Mouse (Mus musculus): Measurements from ENCODE around the gene Cfap97d2.

Gene Cfap97d2

DNA sequence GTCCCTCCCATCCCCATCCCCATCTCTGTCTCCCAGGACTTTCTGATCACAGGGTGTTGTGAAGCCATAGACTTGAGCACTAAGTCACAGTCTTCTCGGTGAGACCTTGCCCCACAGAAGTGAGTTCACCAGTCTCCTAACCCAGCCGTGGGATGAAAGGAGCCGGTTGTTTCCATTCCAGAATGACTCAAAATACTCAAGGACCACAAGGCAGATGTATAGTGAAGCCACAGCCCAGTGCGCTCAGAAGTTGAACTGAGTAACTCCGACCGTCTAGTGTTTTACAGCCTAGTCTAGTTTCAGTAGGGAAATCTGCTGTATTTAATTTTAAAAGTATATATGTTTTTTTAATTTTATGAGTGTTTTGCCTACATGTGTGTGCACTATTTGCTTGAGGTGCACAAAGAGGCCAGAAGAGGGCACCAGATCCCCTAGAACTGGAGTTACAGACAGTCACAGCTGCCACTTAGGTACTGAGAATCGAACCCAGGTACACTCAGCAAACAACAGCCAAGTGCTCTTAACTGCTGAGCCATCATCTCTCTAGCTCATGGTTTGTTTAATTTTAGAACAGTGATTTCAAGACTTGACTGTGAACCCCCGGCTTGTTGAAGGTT lies 18.5 kb upstream of the Cfap97d2 start:
- in situ Hi-C loops (cut with MseI, MboI): no loop called here

DNA sequence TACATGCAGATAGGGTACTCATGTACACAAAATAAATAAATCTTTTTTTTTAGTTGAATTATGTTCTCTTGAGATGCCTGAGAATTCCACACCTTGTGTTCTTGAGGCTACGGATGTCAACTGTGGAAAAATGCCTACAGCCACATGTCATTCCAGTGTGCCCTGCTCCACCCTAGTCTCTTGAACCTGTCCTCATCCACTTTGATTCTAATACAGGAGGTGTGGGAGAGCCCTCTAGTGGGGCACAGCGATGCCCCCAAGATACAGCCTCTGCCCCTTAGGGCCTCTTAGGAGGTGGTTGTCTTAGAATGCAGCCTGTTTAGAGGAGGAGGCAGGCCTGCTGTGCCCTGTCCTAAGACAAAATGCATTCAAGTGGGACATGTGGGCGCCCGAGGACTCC lies 17.7 kb upstream of the Cfap97d2 start:
- in situ Hi-C loops (cut with MseI, MboI): no loop called here

DNA sequence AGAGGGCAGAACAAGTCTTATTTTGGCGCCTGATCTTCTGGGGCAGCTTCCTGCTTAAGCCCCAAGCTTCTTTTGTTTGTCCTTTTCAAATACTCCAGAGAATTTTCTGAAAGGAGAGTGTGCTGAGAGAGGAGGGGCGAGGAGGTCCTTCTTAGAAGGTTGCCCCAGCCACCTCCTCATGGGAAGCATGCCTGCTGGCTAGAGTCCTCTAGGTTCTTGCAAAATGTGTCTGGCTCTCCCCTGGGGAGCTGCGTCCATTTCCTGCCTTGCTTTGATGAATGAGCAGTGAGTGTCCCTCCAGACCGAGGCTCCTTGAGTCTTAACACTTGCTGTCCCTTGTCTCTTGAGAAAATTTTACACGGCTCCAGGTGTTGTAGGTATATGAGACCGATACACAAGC lies 17.2 kb upstream of the Cfap97d2 start:
- in situ Hi-C loops (cut with MseI, MboI): no loop called here

DNA sequence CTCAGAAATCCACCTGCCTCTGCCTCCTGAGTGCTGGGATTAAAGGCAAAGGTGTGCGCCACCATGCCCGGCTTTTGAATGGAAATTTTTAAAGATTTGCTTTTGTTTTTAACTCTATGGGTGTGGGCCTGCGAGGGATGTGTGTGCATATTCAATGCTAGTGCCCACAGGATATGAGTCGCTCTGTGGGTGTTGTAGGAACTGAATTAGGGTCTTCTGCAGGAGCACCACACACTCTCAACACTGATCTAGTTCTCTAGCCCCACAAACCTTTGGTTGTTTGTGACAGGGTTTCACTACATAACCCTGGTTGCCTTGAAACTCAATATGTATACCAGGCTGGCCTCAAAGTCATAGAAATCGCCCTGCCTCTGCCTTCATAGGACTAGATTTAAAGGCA lies 16.4 kb upstream of the Cfap97d2 start:
- in situ Hi-C loops (cut with MseI, MboI): no loop called here

DNA sequence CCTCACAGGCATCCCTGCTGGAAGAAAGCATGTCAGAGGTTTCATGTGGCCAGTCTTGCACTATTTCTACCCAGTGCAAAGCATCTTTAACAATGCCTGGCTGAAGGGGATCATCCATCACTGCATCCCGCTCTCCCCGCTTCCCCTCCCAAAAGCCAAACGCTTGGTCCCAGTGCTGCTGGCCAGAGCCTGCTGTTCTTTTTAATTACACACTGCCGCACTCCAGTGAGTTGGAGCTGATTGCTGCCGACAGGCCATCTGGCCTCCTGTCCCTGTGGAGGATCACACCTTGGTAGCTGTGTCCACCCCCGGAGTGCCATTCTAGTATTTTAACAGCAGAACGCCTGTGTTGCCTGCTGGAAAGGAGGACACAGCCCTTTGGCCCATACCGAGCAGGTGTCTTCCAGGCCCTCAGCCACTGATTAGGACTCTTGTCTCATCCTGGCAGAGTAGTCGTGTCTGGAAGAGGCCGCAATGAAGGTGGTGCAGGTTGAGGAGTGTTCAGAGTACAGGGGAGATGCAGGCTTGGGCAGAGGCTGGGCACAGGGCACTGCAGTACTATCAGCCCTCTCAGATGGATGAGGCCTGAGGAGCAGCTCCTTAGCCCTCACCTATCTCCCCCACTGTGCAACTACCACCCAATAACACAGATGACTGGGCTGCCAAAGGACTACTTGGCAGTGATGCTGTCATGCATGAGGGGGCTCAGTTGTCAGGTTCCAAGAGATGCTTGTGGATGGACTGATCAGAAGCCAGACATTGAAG lies 13.2 kb upstream of the Cfap97d2 start:
- in situ Hi-C loops (cut with MseI, MboI): no loop called here

DNA sequence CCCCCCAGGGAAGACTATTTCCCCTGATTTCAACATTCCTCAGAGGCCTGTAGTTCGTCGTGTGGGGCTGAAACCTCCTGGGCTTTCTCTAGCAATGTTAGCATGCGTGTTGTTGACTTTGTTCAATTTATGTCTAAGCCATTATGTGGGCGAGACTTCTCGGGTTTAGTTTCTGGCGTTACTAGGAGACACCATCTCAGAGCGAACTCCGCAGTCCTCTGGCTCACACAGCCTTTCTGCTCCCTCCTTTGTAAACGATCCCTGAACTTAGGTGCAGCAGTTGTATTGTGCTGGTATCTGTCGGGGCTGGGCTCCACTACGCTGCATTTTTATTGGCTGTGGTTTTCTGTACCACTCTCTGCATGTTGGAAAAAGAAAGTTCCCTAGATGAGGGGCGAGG lies 11.0 kb upstream of the Cfap97d2 start:
- in situ Hi-C loops (cut with MseI, MboI): no loop called here

DNA sequence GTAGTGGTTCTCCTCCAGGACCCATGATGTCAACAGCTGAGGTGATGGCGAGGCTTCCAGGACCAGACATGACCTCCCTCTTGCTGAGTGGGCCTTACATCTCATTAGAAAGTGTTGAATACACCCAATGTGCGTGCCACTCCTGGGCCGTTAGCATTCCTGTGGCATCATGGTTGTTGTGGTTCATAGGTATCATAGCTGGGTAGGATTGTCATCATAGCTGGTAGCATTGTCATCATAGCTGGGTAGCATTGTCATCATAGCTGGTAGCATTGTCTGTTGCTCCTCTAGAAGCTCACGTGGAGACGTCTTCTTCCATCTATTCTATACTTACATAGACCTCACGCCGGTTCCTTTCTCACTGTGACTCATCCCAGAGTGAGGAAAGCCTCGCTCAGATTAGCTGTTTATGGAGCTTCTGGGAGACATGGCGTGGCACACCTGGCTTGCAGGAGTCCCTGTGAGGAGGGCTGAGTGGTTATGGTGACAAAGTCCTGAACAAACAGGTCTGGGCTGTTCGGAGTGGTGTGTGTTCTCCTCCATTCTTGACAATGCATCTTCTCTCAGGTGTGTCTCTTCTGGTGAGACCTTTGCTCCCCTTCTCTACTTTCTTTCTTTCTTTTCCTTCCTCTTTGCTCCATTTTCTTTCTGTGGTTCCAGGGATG lies 10.4 kb upstream of the Cfap97d2 start:
- in situ Hi-C loops (cut with MseI, MboI): no loop called here

DNA sequence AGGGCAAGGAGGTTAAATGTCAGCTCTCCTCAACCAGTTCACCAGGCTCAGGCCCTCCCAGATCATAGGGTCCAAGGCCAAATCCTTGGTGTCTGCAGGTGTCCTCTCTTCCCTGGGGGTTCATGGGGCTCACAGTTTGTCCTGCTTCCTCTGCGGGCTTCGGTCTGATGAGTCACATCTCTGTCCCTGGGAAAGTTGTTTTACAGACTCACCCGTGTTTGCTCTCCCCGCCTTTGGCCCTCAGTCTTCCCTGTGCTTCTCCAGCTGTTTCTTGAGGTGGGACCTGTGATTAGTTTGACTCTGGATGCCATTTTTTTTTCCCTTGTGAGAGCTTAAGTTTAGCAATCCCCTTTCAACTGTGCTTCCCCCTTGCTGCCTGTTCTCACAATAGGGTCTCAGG lies 9.5 kb upstream of the Cfap97d2 start:
- in situ Hi-C loops (cut with MseI, MboI): no loop called here

DNA sequence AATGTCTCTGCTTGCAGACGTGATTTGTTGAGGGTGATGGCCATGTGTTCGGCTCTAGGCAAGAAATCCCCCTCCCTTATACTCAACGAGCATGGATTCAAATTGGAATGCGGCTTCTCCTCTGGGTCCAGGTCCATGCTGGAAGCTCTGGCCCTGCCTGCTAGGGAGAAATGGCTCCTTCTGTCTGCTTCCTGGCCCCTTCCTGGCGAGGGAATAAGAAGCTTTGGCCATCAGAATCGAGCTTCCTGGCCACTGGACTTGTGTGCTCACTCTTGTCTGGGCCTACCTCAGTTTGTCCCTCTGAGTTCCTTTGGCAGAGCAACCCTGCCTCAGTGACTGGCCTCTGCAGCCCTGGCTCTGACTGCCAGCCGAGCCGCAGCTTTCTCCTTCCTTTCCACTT lies 8.5 kb upstream of the Cfap97d2 start:
- in situ Hi-C loops (cut with MseI, MboI): no loop called here

DNA sequence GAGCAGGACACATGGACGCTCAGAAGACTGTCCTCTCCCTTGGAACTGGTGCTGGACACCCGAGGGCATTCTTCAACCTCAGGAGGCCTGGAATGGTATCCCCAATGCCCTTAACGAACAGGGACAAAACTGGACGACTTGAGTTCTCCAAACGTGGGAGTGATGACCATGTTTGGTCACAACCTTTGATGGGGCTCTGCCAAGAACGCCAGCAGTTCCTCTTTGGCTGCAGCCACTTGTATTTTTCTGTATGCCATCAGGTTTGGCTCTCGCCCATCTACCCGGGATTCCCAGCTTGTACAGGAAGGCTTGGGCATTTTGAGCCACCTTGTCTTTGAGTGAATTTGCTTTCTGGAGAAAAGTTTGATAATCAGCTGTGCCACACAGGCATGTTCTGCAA lies 8.0 kb upstream of the Cfap97d2 start:
- in situ Hi-C loops (cut with MseI, MboI): no loop called here

DNA sequence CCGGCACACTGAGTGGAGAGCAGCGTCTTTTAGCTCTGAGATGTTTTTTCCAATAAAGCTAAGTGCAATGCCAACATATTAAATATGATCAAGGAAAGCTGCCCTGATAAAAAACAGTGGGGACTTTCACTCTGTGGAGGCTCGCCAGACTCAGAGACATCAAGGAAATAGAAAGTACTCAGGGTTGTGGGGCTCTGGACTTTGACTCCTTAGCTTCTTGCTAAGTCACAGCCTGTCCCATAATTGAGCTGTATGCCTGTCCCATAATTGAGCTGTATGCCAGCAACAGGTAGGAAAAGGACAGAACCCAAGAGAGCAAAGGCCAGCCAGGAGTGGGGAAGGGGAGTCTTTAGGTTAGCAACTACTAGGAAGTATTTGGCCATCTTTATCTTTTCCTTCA lies 7.4 kb upstream of the Cfap97d2 start:
- in situ Hi-C loops (cut with MseI, MboI): no loop called here

DNA sequence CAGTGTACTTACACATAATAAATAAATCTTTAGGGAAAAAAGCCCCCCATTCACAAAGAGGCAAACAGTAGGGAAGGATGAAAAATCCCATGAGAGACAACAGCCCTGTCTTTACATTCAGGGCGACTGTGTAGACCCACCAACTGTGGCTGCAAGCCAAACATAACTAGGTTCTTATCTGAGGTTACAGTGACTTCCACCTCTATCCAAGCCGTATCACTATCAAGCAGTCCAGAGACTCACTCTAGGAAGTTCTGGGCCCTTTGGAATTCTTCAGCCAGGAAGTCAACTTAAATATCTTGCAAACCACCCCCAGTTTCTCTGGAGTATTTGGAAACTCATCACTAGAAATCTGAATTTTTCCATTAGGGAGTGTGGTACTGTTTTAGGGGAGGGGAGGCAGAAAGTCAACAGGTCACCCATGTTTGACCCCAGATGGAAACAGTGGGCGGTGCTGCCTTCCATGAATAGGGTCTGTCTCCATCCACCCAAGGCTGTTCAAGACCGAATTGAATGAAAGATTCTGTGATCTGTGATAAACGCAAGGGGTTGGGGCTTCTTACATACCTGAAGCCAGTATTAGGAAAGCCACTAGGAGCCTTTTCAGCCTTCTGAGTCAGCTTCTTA lies 6.3 kb upstream of the Cfap97d2 start:
- in situ Hi-C loops (cut with MseI, MboI): no loop called here

DNA sequence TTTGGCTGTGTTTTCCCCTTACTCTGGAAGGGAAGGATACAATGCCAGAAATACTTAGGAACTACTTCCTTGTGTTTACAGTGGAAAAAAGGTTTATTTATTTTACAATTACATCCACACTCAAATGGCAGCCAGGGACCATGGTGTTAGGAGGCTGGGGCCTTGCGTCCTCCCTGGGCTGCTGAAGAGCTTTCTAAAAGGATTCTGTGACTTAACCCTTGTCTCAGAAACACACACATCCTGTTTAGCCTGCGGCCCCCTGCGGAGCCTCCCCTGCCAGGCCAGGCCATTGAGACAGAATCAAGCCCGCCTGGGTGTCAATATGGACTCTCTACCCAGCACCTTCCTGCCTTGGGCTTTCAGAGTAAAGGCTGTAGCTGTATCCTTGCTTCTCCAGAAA lies 2.9 kb upstream of the Cfap97d2 start:
- in situ Hi-C loops (cut with MseI, MboI): no loop called here

DNA sequence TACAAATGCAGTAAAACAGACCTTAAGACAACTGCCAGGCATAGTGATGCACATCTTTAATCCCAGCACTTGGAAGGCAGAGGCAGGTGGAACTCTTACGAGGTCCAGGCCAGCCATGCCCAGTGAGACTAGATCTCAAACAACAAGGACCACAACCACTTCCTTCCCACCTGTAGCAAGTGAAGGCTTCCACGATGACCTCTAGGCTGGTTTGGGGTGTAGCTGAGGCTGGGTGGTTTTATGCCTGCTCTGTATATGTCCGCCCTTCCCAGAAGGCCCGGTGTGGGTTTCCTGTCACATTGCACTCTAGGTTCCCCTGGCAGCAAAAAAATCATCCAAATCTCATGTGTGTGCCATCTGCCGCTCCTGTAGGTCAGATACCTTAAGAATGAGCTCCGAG lies 1.9 kb upstream of the Cfap97d2 start:
- in situ Hi-C loops (cut with MseI, MboI): no loop called here

DNA sequence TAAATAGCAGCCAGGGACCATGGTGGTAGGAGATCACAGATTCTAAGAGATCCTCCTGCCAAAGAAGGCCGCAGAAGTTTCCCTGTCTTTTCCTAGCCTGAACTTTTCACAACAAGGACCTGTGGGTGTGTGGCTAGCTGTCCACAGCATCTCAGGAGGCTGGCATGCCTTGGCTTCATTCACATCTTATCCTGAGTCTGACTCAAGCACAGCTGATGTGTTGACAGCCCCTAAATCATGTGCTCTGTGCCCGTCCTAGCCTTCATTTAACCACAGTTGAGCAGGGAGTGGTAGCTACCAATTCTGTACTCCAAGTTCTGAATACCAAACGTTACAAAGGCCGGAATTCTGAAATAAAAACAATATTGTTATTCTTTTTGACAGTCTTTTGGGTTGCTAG lies 1.4 kb upstream of the Cfap97d2 start:
- in situ Hi-C loops (cut with MseI, MboI): no loop called here

DNA sequence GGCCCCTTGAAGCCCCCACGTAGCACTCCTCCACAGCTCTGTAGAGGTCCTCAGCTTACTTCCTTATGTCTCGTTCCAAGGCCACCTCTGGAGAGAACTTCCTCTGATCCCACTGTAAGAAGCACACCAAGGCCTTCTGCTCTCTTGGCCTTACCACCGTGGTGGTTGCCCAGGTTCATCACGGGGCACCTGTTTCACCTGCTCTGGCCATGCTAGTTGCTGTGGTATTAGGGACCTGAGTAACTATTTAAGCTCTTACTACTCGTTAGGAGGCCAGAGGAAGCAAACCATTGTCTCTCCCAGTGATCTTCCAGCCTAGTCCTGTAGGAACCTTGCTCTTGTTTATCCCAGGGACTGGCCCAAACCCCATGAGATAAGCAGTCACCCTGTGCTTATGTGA lies 1.2 kb downstream of the Cfap97d2 start:
- in situ Hi-C loops (cut with MseI, MboI): no loop called here

DNA sequence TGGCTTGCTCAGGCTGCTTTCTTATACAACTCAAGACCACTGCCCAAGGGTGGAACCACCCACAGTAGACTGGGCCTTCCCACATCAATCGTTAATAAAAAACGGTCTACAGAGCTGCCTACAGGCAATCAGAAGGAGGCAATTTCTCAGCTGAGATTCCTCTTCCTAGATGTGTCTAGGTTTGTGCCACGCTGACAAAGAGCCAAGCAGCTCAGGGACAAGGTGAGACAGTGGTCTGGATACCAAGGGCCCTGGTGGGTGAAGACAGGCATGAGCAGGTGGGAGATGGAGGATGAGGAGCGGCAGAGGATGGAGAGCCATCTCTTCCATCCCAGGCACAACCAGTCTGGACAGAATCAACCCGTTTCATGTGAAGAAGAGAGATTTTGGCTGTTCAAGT lies 2.8 kb downstream of the Cfap97d2 start:
- in situ Hi-C loops (cut with MseI, MboI): no loop called here

DNA sequence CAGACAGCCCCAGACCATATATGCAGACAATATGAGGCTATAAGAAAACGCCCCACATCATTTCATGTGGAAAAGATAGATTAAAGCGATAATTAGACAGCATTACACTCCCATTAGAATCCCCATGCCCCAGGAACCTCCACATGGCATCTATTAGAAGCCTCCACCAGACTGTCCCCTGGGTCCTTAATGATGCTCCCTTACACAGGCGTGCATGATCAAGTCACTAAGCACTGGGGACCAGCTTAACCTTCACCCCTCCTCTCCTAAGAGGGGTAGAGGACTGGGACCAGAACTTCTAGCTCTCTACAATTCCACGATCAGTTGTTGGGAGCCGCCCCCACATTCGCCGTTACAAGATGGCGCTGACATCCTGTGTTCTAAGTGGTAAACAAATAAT lies 13.3 kb downstream of the Cfap97d2 start:
- in situ Hi-C loops (cut with MseI, MboI): no loop called here

DNA sequence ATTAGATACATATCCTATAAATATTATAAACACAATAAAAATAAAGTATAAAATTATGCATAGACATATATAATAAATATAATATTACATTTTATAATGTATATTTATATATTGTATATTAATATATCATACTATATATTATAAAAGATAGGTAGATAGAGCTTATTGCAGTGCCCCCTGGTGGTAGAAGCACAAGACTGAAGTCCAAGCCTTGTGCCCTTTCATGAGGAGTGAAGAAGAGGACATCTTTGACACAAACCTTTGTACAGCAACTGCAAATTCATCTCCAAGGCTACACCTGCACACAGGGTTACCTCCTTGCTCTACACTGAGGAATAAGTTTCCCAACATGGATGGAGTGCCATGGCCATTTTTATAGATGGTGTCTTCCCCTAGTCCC lies 20.0 kb downstream of the Cfap97d2 start:
- in situ Hi-C loops (cut with MseI, MboI): loop anchor here in 1 of 2 experiments (25.0 kb wide), 1 partner anchor 163 kb away; the partner anchor contains the start of gene 1700029H14Rik

DNA sequence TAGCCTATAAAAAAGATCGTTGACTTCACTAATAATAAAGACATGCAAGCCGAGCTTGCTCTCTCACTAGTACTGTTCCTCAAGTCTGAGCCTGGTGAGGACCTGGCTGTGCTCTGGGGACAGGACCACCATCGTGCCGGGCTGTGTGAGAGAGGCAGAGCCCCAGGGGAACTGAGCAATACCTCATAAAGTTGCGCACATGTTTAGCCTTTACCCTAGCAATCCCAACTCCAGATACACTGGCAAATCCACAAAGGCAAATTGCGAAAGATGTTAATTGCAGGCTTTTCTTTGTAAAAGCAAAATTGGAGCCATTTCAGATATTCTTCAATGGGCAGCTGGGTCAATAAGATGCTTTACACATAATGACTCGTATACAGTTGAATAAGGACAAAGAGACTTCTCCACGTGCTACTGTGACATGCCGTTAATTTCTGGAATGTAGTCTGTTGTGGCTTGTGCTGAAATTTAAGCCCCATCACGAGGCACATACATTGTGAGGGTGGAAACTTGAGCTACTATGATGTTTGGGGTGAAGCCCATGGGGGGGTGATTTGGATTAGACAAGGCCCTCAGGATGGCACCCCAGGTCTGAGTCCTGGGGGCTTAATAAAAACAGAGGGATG lies 21.9 kb downstream of the Cfap97d2 start:
- in situ Hi-C loops (cut with MseI, MboI): loop anchor here in 1 of 2 experiments (25.0 kb wide), 1 partner anchor 165 kb away; the partner anchor contains the start of gene 1700029H14Rik

DNA sequence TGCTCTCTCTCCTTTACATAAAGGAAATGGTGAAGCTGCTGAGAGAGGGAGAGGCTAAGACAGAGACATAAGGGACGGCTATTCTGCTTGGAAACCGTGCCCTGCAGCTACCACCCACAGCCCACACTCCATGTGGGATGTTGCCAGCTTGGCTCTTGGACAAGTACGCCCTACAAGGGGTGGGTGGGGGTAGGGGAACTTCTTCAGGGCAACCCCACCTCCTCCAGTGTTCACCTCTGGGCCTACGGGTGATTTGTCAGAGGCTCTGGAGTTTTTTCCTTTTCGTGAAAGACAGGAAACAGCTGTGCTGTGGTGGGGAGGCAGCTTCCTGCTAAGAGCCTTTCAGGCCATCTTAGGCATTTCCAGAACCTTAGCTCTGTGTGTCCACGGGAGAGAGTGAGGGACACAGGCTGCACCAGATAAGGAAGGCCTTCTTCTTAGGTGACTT lies 34.7 kb downstream of the Cfap97d2 start:
- in situ Hi-C loops (cut with MseI, MboI): loop anchor here in 1 of 2 experiments (25.0 kb wide), 1 partner anchor 178 kb away; the partner anchor contains the start of gene 1700029H14Rik

Measured in mouse trophoblast stem cell (cell line).